Mouse (Mus musculus): ENCODE data around the gene Bcat2.

The Bcat2 gene

GRCm38 (mm10) chr7:45626571-45627076, 56.7 kb downstream of the Bcat2 start:
- DNase-seq (ENCODE audit: inconsistent ontology term), result no peak

- no peak for DNase-seq (ENCODE audit: inconsistent ontology term)
Measured at GRCm38 (mm10) chr7:45627261-45627660, 57.3 kb downstream of the Bcat2 start, which contains the start of gene Rasip1. Rasip1 (plus strand) TSS chr7:45627488.

- peak; percentile 93 for DNase-seq (ENCODE audit: inconsistent ontology term)
Measured at GRCm38 (mm10) chr7:45628364-45629294, 58.7 kb downstream of the Bcat2 start.

- no peak for DNase-seq (ENCODE audit: inconsistent ontology term)
Measured at GRCm38 (mm10) chr7:45630064-45630907, 60.3 kb downstream of the Bcat2 start.

GRCm38 (mm10) chr7:45632499-45632898, 62.5 kb downstream of the Bcat2 start:
- DNase-seq (ENCODE audit: inconsistent ontology term), result peak; percentile 37

- DNase-seq (ENCODE audit: inconsistent ontology term), result no peak
Measured at GRCm38 (mm10) chr7:45634946-45635681, 65.2 kb downstream of the Bcat2 start.

- no peak for DNase-seq (ENCODE audit: inconsistent ontology term)
Measured at GRCm38 (mm10) chr7:45635711-45636688, 66.0 kb downstream of the Bcat2 start.

- DNase-seq (ENCODE audit: inconsistent ontology term), result no peak
Measured at GRCm38 (mm10) chr7:45637710-45638109, 67.8 kb downstream of the Bcat2 start.

- peak; percentile 97 for DNase-seq (ENCODE audit: inconsistent ontology term)
Measured at GRCm38 (mm10) chr7:45638623-45639401, 68.9 kb downstream of the Bcat2 start.
